In genomic region chr16:45999374-46000191, GRCm38 (mm10) we compare ENCODE assay signal across 15 mouse cellular contexts. TPM values are rescaled to one million over a fixed set of nuclear protein-coding genes. Genes with fewer than 3 reads are reported as not detected.
DNase-seq lines count a peak whose midpoint lies in the region; ATAC-seq and TF ChIP-seq lines count a peak whose summit lies in the region.
"Had no signal": no experiment of that assay in that cellular context is flagged by ENCODE, and none has a peak within 500 bp of the region (broad histone marks: within the 10 kb centered on the region; RNA-seq: fewer than 3 reads in every experiment).

No protein-coding gene starts in this region.

- H3K9me3 ChIP-seq in liver, embryonic 11.5 days (ENCODE audit: control insufficient read depth, low read length), result no peaks in the 10 kb centered on the region
- H3K9me3 ChIP-seq in forebrain, embryonic 12.5 days, result no peaks in the 10 kb centered on the region
- H3K9me3 ChIP-seq in hindbrain, embryonic 15.5 days, result no peaks in the 10 kb centered on the region
- H3K9me3 ChIP-seq: heart, embryonic 10.5 days; liver, embryonic 12.5 days had no signal

- intact Hi-C loops in heart, postnatal 25 days (cut with DNase I), result no loop called here

- peaks cover 70% of the 10 kb centered on the region for H3K36me3 ChIP-seq in liver, adult 2 months (ENCODE audit: control insufficient read depth, insufficient read depth, low read length)
- H3K36me3 ChIP-seq in liver, embryonic 11.5 days (ENCODE audit: control insufficient read depth, insufficient read depth, low read length), result no peaks in the 10 kb centered on the region
- no peaks in the 10 kb centered on the region for H3K36me3 ChIP-seq in forebrain, embryonic 12.5 days (replicated peaks)
- no peaks in the 10 kb centered on the region for H3K36me3 ChIP-seq in hindbrain, embryonic 15.5 days
- H3K36me3 ChIP-seq: heart, embryonic 10.5 days; liver, embryonic 12.5 days had no signal

- H3K4me2 ChIP-seq in liver, embryonic 11.5 days, result no peak overlapping the region
- H3K4me2 ChIP-seq in forebrain, embryonic 12.5 days, result no peak overlapping the region
- 0 out of 2 replicates have a peak overlapping the region, but pooled peaks have one; percentile 16 for H3K4me2 ChIP-seq in hindbrain, embryonic 15.5 days
- H3K4me2 ChIP-seq: liver, embryonic 12.5 days had no signal

- WGBS in liver, adult 2 months, result 49% methylated on average over 10 of the region's 10 CpGs
- 81% methylated on average over 10 of the region's 10 CpGs for WGBS in liver, embryonic 11.5 days
- WGBS in forebrain, embryonic 12.5 days, result 30% methylated on average over 10 of the region's 10 CpGs
- 30% methylated on average over 10 of the region's 10 CpGs for WGBS in hindbrain, embryonic 15.5 days

- TF ChIP-seq POLR2A in liver, adult 2 months (IDR thresholded peaks at IDR 0.05; ENCODE audit: extremely low read depth, insufficient read depth, low read length), result no peak

- peaks cover 40% of the 10 kb centered on the region for H3K4me1 ChIP-seq in liver, adult 2 months (ENCODE audit: control insufficient read depth, insufficient read depth, low read length)
- H3K4me1 ChIP-seq in liver, embryonic 11.5 days (replicated peaks; ENCODE audit: control insufficient read depth, insufficient read depth, low read length), result no peaks in the 10 kb centered on the region
- peaks cover 18% of the 10 kb centered on the region for H3K4me1 ChIP-seq in forebrain, embryonic 12.5 days
- peaks cover 15% of the 10 kb centered on the region for H3K4me1 ChIP-seq in hindbrain, embryonic 15.5 days (replicated peaks)
- H3K4me1 ChIP-seq: heart, embryonic 10.5 days; liver, embryonic 12.5 days had no signal

- H3K27me3 ChIP-seq in liver, adult 2 months (ENCODE audit: control insufficient read depth, insufficient read depth, low read length), result no peaks in the 10 kb centered on the region
- H3K27me3 ChIP-seq in liver, embryonic 11.5 days (replicated peaks; ENCODE audit: control insufficient read depth, insufficient read depth, low read length), result no peaks in the 10 kb centered on the region
- no peaks in the 10 kb centered on the region for H3K27me3 ChIP-seq in forebrain, embryonic 12.5 days
- H3K27me3 ChIP-seq in hindbrain, embryonic 15.5 days, result no peaks in the 10 kb centered on the region
- H3K27me3 ChIP-seq: liver, embryonic 12.5 days; Patski had no signal

- DNase-seq in liver, adult 2 months (ENCODE audit: extremely low read depth, low read depth, low spot score), result peak; percentile 17
- no peak for DNase-seq in liver, embryonic 11.5 days (ENCODE audit: low spot score)
- DNase-seq in retina, adult 2 months (ENCODE audit: low read depth, low spot score), result peak; percentile 47
- no peak for DNase-seq in adrenal gland, adult 8-10 months
- no peak for DNase-seq in heart, postnatal 25 days (ENCODE audit: low spot score)
- DNase-seq: adrenal gland, adult 2 months; cerebellum, adult 11-12 months; kidney, postnatal 14 days; lung, postnatal 4 days; right cerebral cortex, postnatal 4 days had no signal

- TF ChIP-seq CTCF in liver, adult 2 months (IDR thresholded peaks at IDR 0.05; ENCODE audit: low read depth, low read length), result no peak

- H3K79me2 ChIP-seq in liver, adult 2 months (ENCODE audit: control insufficient read depth, insufficient read depth, low read length), result peaks cover 46% of the 10 kb centered on the region

- ATAC-seq in liver, embryonic 11.5 days (replicated peaks; ENCODE audit: low FRiP score), result no peak
- ATAC-seq in forebrain, embryonic 12.5 days (ENCODE audit: low FRiP score), result peak; percentile 82
- peak; percentile 67 for ATAC-seq in hindbrain, embryonic 15.5 days (ENCODE audit: low FRiP score, low read depth)
- ATAC-seq: liver, embryonic 12.5 days; Patski had no signal

- H3K9ac ChIP-seq in liver, adult 2 months (ENCODE audit: low read depth, low read length), result no peak overlapping the region
- H3K9ac ChIP-seq in liver, embryonic 11.5 days (ENCODE audit: low read depth, low read length), result no peak overlapping the region
- no peak overlapping the region for H3K9ac ChIP-seq in forebrain, embryonic 12.5 days
- H3K9ac ChIP-seq in hindbrain, embryonic 15.5 days, result no peak overlapping the region
- H3K9ac ChIP-seq: liver, embryonic 12.5 days had no signal

- H3K27ac ChIP-seq in liver, adult 2 months (replicated peaks; ENCODE audit: insufficient read depth, low read depth, low read length), result no peak overlapping the region; the same call in 1 of the 2 replicates
- no peak overlapping the region for H3K27ac ChIP-seq in liver, embryonic 11.5 days (ENCODE audit: low read depth, low read length)
- H3K27ac ChIP-seq in forebrain, embryonic 12.5 days, result peak overlapping the region; percentile 59
- H3K27ac ChIP-seq in hindbrain, embryonic 15.5 days (replicated peaks), result no peak overlapping the region
- H3K27ac ChIP-seq: heart, embryonic 10.5 days; liver, embryonic 12.5 days had no signal

- no peak overlapping the region for H3K4me3 ChIP-seq in liver, adult 2 months (ENCODE audit: insufficient read depth, low read depth, low read length)
- no peak overlapping the region for H3K4me3 ChIP-seq in liver, embryonic 11.5 days (ENCODE audit: low read depth, low read length)
- no peak overlapping the region for H3K4me3 ChIP-seq in forebrain, embryonic 12.5 days (replicated peaks)
- no peak overlapping the region for H3K4me3 ChIP-seq in hindbrain, embryonic 15.5 days
- H3K4me3 ChIP-seq: heart, embryonic 10.5 days; liver, embryonic 12.5 days had no signal

RNA-seq across cellular contexts. Expression of gene Plcxd2, which starts 10.4 kb away (rescaled TPM):
- 40.7 and 43.6 TPM in 2 replicates for total RNA-seq in liver, adult 2 months (2014; rRNA removed)
- polyA plus RNA-seq in liver, adult 2 months (2012; rRNA removed), result 20.2 and 20.8 TPM in 2 replicates
- polyA plus RNA-seq in liver, embryonic 11.5 days (2014; fragmentation: Nextera tagmentation; extraction: Ambion mirVana), result 3.5 and 3.8 TPM in 2 replicates
- polyA plus RNA-seq in forebrain, embryonic 12.5 days (2016; fragmentation: Nextera tagmentation; extraction: Ambion mirVana), result 11.7 and 12.7 TPM in 2 replicates
- 15.0 and 15.2 TPM in 2 replicates for polyA plus RNA-seq in hindbrain, embryonic 15.5 days (2015; fragmentation: Nextera tagmentation; extraction: Ambion mirVana)
- total RNA-seq in adrenal gland, adult 8-10 months (2022), result 1 to 10 TPM in 1 of 4 experiments, under 1 TPM in 3; 0.59 to 2.6 (median 0.85) TPM
- total RNA-seq in heart, postnatal 25 days (2021), result under 1 TPM; 0.16 to 0.20 TPM

RNA-seq across cellular contexts. Expression of gene Phldb2, which starts 46.2 kb away (rescaled TPM):
- total RNA-seq in liver, adult 2 months (2014; rRNA removed), result 51.2 and 58.3 TPM in 2 replicates
- polyA plus RNA-seq in liver, adult 2 months (2012; rRNA removed), result 19.1 and 20.0 TPM in 2 replicates
- 24.3 and 25.9 TPM in 2 replicates for polyA plus RNA-seq in liver, embryonic 11.5 days (2014; fragmentation: Nextera tagmentation; extraction: Ambion mirVana)
- polyA plus RNA-seq in forebrain, embryonic 12.5 days (2016; fragmentation: Nextera tagmentation; extraction: Ambion mirVana), result 27.9 and 35.2 TPM in 2 replicates
- polyA plus RNA-seq in hindbrain, embryonic 15.5 days (2015; fragmentation: Nextera tagmentation; extraction: Ambion mirVana), result 7.2 and 9.2 TPM in 2 replicates
- 10 to 100 TPM; 29.4 to 56.4 (median 41.4) TPM for total RNA-seq in adrenal gland, adult 8-10 months (2022)
- total RNA-seq in heart, postnatal 25 days (2021), result 10 to 100 TPM; 16.4 to 17.3 TPM

Comparison
In these comparisons a context has a peak if more than half of its experiments do, and no peak if none do; other contexts are left out.
1. DNase-seq: peak in liver, adult 2 months (single experiment) and retina, adult 2 months (single experiment); none in liver, embryonic 11.5 days (single experiment), adrenal gland, adult 8-10 months (single experiment) and heart, postnatal 25 days (single experiment).